Mouse (Mus musculus): ENCODE measurements around the gene Tmem246. TPM values are rescaled to one million over a fixed set of nuclear protein-coding genes. Genes with fewer than 3 reads are reported as not detected.
A peak's percentile ranks its signal among the peaks of the same experiment; 100 is the strongest.
"Not testable (repeated sequence)": the region's sequence is repeated elsewhere in the genome, so short reads cannot be mapped to it uniquely, and the experiment has no call there.

Tmem246 gene
- 9.9 and 10.9 TPM in 2 replicates for polyA plus RNA-seq (2015; fragmentation: Nextera tagmentation; extraction: Ambion mirVana)

GRCm38 (mm10) chr4:49597183-49598100 lies at the start of gene Tmem246:
Tmem246 (minus strand) TSS chr4:49597876.
- peaks cover 10% of the 10 kb centered on the region; the same call in 1 of the 2 replicates for H3K27me3 ChIP-seq
- WGBS (ENCODE audit: insufficient replicate concordance), result under 1% methylated on average over 77 of the region's 77 CpGs
- peak; percentile 92 for ATAC-seq (ENCODE audit: low read depth)
- H3K4me2 ChIP-seq, result peak within 1 kb of the TSS; percentile 84
- H3K4me3 ChIP-seq (replicated peaks), result peak within 1 kb of the TSS; percentile 79
- peaks cover 24% of the 10 kb centered on the region for H3K4me1 ChIP-seq (replicated peaks)
- H3K9me3 ChIP-seq (replicated peaks), result no peaks in the 10 kb centered on the region
- no peaks in the 10 kb centered on the region for H3K36me3 ChIP-seq
- peak; percentile 67 for DNase-seq
- H3K27ac ChIP-seq, result peak within 1 kb of the TSS; percentile 48
- peak within 1 kb of the TSS; percentile 79 for H3K9ac ChIP-seq

- DNase-seq (peak; percentile 53), ATAC-seq (ENCODE audit: low read depth) (peak; percentile 89)
- H3K27me3 ChIP-seq, result no peaks in the 10 kb centered on the region
- no peak overlapping the region for H3K4me2 ChIP-seq
- peaks cover 5% of the 10 kb centered on the region for H3K4me1 ChIP-seq (replicated peaks)
- H3K9ac ChIP-seq, result no peak overlapping the region
- H3K9me3 ChIP-seq (replicated peaks), result no peaks in the 10 kb centered on the region
- no peak overlapping the region for H3K27ac ChIP-seq
- no peak overlapping the region for H3K4me3 ChIP-seq (replicated peaks)
- H3K36me3 ChIP-seq, result peaks cover 77% of the 10 kb centered on the region
- WGBS (ENCODE audit: insufficient replicate concordance), result 13% methylated on average over 2 of the region's 2 CpGs
Observed at GRCm38 (mm10) chr4:49639913-49640312, 42.2 kb upstream of the Tmem246 start.

DNA sequence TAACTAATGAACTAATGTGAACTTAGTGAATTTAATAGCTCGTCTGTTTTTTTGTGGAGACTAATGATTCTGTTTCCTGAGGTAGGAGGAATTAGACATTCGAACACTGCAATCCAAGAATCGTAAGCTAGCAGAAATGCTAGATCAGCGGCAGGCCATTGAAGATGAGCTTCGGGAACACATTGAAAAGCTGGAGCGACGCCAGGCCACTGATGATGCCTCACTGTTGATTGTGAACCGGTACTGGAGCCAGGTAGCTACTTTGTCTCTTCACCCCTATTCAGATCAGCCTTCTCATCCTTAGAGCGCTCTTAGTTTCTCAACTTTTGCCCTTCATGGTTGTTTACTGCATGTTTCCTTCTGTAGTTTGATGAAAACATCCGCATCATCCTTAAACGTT lies 40.1 kb upstream of the Tmem246 start:
- H3K9ac ChIP-seq, result no peak overlapping the region
- DNase-seq (no peak), ATAC-seq (ENCODE audit: low read depth) (no peak)
- peaks cover 24% of the 10 kb centered on the region for H3K4me1 ChIP-seq (replicated peaks)
- peaks cover 75% of the 10 kb centered on the region for H3K36me3 ChIP-seq
- H3K9me3 ChIP-seq (replicated peaks), result no peaks in the 10 kb centered on the region
- no peak overlapping the region for H3K4me3 ChIP-seq (replicated peaks)
- H3K27ac ChIP-seq, result no peak overlapping the region
- H3K4me2 ChIP-seq, result no peak overlapping the region
- H3K27me3 ChIP-seq, result no peaks in the 10 kb centered on the region
- WGBS (ENCODE audit: insufficient replicate concordance), result 88% methylated on average over 11 of the region's 11 CpGs

DNA sequence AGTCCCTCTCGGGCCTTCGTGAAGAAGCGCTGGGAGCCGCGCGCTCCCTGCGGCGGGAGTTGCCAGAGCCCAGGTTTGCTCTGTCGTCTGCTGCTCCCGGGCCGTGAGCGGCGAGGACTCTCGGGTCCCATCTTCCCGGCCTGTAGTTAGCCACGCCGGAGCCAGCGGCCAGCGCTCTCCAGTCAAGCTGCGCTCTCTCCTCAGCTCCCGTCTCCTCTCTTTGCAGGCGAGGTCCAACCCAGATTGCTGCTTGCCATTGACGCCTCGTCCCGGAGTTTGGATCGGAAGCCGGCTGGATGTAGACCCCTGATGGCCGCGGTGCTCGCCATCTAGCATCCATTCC lies 34.4 kb upstream of the Tmem246 start:
- peak overlapping the region; percentile 87 for H3K4me2 ChIP-seq
- peak overlapping the region; percentile 85 for H3K27ac ChIP-seq
- WGBS (ENCODE audit: insufficient replicate concordance), result under 1% methylated on average over 30 of the region's 30 CpGs
- no peaks in the 10 kb centered on the region for H3K9me3 ChIP-seq (replicated peaks)
- H3K9ac ChIP-seq, result peak overlapping the region; percentile 90
- peak overlapping the region; percentile 91 for H3K4me3 ChIP-seq (replicated peaks)
- DNase-seq (no peak), ATAC-seq (ENCODE audit: low read depth) (peak; percentile 65)
- peaks cover 36% of the 10 kb centered on the region for H3K36me3 ChIP-seq
- peaks cover 28% of the 10 kb centered on the region for H3K4me1 ChIP-seq (replicated peaks)
- H3K27me3 ChIP-seq, result no peaks in the 10 kb centered on the region

DNA sequence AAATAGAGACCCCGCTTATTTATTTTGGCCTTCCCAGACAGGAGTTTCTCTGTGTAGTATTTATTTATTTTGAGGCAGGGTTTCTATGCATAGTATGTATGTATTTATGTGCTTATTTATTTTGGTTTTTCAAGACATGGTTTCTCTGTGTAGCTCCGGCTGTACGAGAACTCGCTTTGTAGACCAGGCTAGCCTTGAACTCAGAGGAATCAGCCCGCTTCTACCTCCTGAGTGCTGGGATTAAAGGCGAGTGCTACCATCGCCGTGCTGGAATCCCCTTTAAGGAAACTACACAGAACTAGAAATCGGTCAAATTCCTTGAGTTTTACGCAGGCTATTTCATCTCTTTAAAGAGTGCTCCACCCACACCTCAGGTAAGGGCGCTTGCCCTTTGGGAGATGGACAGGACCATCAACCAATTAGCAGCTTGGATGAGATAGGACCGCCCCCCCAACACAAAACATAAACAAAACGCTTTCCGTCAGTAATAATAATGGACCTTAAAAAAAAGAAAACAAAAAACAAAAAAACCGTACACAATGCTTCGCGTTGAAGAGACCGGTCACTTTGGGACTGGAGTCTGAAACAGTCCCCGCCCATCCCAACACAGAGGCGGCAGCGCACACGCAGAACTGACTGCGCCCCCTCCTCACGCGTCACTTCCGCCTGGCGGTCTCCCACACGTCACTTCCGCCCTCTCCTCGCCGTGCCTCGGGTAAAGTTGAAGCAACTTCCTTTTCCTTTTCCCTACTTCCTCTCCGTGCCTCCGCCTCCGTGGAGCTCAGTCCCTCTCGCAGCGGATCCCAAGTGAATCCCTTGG lies 33.9 kb upstream of the Tmem246 start, which contains the start of gene Rnf20:
TSS of gene Rnf20 (plus strand) at position 688 of the 820 bp plus-strand sequence.
- DNase-seq (peak; percentile 90), ATAC-seq (ENCODE audit: low read depth) (peak; percentile 95)
- peaks cover 31% of the 10 kb centered on the region for H3K36me3 ChIP-seq
- H3K27me3 ChIP-seq, result no peaks in the 10 kb centered on the region
- 3% methylated on average over 37 of the region's 37 CpGs for WGBS (ENCODE audit: insufficient replicate concordance)
- H3K9me3 ChIP-seq (replicated peaks), result no peaks in the 10 kb centered on the region
- peak within 1 kb of the TSS; percentile 91 for H3K4me3 ChIP-seq (replicated peaks)
- H3K9ac ChIP-seq, result peak within 1 kb of the TSS; percentile 90
- H3K4me1 ChIP-seq (replicated peaks), result peaks cover 30% of the 10 kb centered on the region
- H3K27ac ChIP-seq, result peak within 1 kb of the TSS; percentile 85
- H3K4me2 ChIP-seq, result peak within 1 kb of the TSS; percentile 87

DNA sequence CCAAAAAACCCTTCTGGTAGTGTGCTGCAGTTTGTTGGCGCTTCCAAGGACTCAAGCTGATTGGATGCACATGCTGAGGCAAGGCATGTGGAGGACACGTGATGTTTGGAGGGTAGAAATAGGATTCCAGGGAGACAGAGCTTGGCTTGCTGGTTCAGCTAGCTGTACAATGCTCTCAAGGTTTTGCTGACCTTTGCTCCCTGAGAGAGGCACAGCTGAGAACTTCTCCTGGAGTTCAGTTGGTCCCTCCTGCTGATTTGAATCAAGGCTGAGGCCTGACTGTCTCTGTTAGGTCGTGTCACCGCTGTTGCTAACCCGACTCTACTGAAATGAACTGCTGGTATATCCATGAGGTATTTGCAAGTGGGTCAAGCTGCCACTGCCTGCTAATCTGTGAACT lies 31.3 kb upstream of the Tmem246 start:
- peaks cover 37% of the 10 kb centered on the region for H3K4me1 ChIP-seq (replicated peaks)
- no peak overlapping the region for H3K4me2 ChIP-seq
- peaks cover 6% of the 10 kb centered on the region; the same call in 1 of the 2 replicates for H3K36me3 ChIP-seq
- DNase-seq (no peak), ATAC-seq (ENCODE audit: low read depth) (no peak)
- 71% methylated on average over 5 of the region's 5 CpGs for WGBS (ENCODE audit: insufficient replicate concordance)
- no peak overlapping the region for H3K9ac ChIP-seq
- no peak overlapping the region for H3K4me3 ChIP-seq (replicated peaks)
- H3K27me3 ChIP-seq, result no peaks in the 10 kb centered on the region
- H3K27ac ChIP-seq, result no peak overlapping the region
- H3K9me3 ChIP-seq (replicated peaks), result no peaks in the 10 kb centered on the region

DNA sequence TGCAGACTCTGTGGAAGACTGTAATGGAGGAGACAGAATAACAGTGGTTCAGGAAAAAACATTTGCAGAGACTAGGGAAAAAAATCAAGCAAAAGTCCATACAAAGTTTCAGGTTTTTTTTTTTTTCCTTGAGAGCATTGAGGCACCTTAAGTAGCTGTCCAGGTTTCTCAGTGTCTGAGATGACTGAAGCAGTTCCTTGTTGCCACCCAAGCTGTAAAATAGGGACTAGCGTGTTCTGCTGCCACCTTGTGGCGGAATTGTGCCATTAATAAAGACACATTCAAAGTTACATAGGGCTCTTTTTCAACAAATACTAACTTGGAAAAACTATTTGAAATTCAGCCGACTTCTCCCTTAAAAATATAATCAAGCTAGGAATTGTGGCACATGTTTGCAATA lies 29.3 kb upstream of the Tmem246 start:
- H3K27ac ChIP-seq, result no peak overlapping the region
- 1% methylated on average over 3 of the region's 3 CpGs for WGBS (ENCODE audit: insufficient replicate concordance)
- no peaks in the 10 kb centered on the region for H3K9me3 ChIP-seq (replicated peaks)
- ATAC-seq (ENCODE audit: low read depth), result no peak
- DNase-seq, result peak; percentile 56
- H3K4me1 ChIP-seq (replicated peaks), result peaks cover 22% of the 10 kb centered on the region
- H3K36me3 ChIP-seq, result no peaks in the 10 kb centered on the region
- H3K27me3 ChIP-seq, result no peaks in the 10 kb centered on the region
- H3K4me2 ChIP-seq, result no peak overlapping the region
- H3K4me3 ChIP-seq (replicated peaks), result no peak overlapping the region
- H3K9ac ChIP-seq, result no peak overlapping the region

- ATAC-seq (ENCODE audit: low read depth); H3K9me3 ChIP-seq (replicated peaks): not testable (repeated sequence)
Observed at GRCm38 (mm10) chr4:49624969-49625368, 27.3 kb upstream of the Tmem246 start.

GRCm38 (mm10) chr4:49623916-49624315 lies 26.2 kb upstream of the Tmem246 start:
- 58% methylated on average over 4 of the region's 4 CpGs for WGBS (ENCODE audit: insufficient replicate concordance)
- no peak for ATAC-seq (ENCODE audit: low read depth)
- DNase-seq, result no peak
- Histone ChIP-seq H3K27ac (no peak overlapping the region), H3K4me2 (no peak overlapping the region), H3K36me3 (no peaks in the 10 kb centered on the region), H3K9ac (no peak overlapping the region), H3K27me3 (no peaks in the 10 kb centered on the region), H3K4me3 (replicated peaks) (no peak overlapping the region), H3K4me1 (replicated peaks) (peaks cover 17% of the 10 kb centered on the region), H3K9me3 (replicated peaks) (no peaks in the 10 kb centered on the region)

More at GRCm38 (mm10) chr4:49624969-49625368, 27.3 kb upstream of the Tmem246 start:
- H3K4me3 ChIP-seq (replicated peaks); H3K9ac ChIP-seq; H3K4me2 ChIP-seq; H3K27ac ChIP-seq; H3K27me3 ChIP-seq; H3K36me3 ChIP-seq; DNase-seq: not testable (repeated sequence)
- H3K4me1 ChIP-seq (replicated peaks), result peaks cover 17% of the 10 kb centered on the region
- 39% methylated on average over 4 of the region's 4 CpGs for WGBS (ENCODE audit: insufficient replicate concordance)

- ATAC-seq (ENCODE audit: low read depth), result no peak
- H3K27ac ChIP-seq, result no peak overlapping the region
- no peaks in the 10 kb centered on the region for H3K36me3 ChIP-seq
- H3K4me3 ChIP-seq (replicated peaks), result no peak overlapping the region
- 72% methylated on average over 2 of the region's 2 CpGs for WGBS (ENCODE audit: insufficient replicate concordance)
- H3K9me3 ChIP-seq (replicated peaks), result no peaks in the 10 kb centered on the region
- no peak for DNase-seq
- H3K4me1 ChIP-seq (replicated peaks), result peaks cover 17% of the 10 kb centered on the region
- no peaks in the 10 kb centered on the region for H3K27me3 ChIP-seq
- H3K4me2 ChIP-seq, result no peak overlapping the region
- H3K9ac ChIP-seq, result no peak overlapping the region
Observed at GRCm38 (mm10) chr4:49622272-49622671, 24.6 kb upstream of the Tmem246 start.

GRCm38 (mm10) chr4:49619861-49620260 lies 22.2 kb upstream of the Tmem246 start:
- H3K4me3 ChIP-seq (replicated peaks); ATAC-seq (ENCODE audit: low read depth); DNase-seq; H3K4me2 ChIP-seq; H3K27ac ChIP-seq; H3K36me3 ChIP-seq; H3K9me3 ChIP-seq (replicated peaks); H3K27me3 ChIP-seq; H3K4me1 ChIP-seq (replicated peaks); H3K9ac ChIP-seq: not testable (repeated sequence)
- WGBS (ENCODE audit: insufficient replicate concordance), result 49% methylated on average over 7 of the region's 7 CpGs

All from liver, embryonic 13.5 days (tissue).